Mouse (Mus musculus) left cerebral cortex, postnatal 25 days (tissue): ENCODE results near the gene Hs3st5. TPM values are rescaled to one million over a fixed set of nuclear protein-coding genes. Genes with fewer than 3 reads are reported as not detected.
"Not testable (repeated sequence)": the region's sequence is repeated elsewhere in the genome, so short reads cannot be mapped to it uniquely, and the experiment has no call there.

ENCODE experiments used
- DNase-seq, 2 experiments: peaks; one replicate each; pipeline ENCODE4 v3.0.0; 2022; ENCODE audit warnings: low spot score in 2 of 2, mixed read lengths in 1 of 2
- intact Hi-C: fragments of 180-260 bp; cut with DNase I; formaldehyde crosslinking; loops from one replicate; pipeline ENCODE4 v1.15.1; 2025
- total RNA-seq, 2 experiments: library from RNA; stranded (reverse); gene quantifications; 2 replicates each; pipeline ENCODE4 v1.2.3; 2021

The Hs3st5 gene
- 1 to 10 TPM; 5.4 to 8.5 TPM for total RNA-seq

DNA sequence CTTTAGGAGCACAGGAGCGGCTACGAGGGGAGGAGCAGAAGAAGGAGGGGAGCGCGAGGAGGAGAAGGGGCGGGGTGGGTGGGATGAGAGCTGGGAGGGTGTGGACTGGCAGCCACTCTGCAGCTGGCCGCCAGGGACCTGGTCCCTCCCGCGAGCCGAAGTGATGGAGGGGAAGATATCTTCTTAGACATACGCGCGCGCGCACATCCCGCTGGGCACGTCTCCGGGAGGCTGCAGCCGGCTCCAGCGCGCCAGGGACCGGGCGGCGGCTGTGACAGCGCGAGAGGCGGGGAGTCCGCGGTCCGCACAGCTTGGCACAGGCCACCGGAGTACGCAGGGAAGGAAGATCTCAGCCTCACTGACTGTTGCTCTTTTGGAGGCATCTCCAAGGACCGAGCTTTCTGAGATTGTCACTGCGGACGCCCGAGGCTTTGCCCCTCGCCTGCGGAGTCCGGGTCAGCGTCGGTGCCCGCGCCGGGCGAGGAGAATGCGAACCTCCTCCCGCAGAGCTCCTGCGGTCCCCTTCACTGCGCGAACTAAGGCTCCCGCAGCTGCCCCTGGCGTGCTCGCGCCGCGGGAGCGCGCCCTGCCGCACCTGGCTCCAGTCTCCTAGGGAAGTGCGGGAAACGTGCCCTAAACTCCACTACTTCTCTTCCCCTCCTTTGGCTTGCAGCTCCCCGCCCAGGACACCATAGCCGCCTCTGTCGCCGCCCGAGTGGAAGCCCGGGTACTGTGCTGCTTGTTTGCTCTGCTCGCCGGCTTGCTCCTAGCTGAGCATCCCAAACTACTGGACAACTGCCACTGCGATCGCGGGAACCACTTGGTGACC, at the start of gene Hs3st5:
TSS of gene Hs3st5 (plus strand) at position 88 of the 829 bp plus-strand sequence.
- peak; percentile 80 to 84 for DNase-seq
- intact Hi-C loops, result no loop called here

DNA sequence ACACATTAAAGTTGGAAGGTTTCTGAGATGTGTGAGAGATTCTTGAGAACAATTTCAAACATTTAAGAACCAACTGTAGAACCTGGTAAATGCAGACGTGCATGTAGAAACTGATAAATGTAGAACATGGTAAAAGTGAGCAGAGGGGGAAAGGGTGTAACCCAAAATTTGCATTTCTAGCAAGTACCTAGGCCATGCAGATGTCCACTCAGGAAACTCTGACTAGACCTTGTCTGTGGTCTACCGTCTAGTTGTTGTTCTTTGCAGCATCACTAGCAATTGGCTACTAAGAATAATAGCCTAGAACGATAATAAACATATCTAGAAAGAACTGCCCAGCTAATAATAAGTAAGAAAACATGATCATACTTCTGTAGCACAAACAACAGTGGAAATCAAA, 38.0 kb upstream of the Hs3st5 start:
- DNase-seq, result no peak
- intact Hi-C loops, result no loop called here

DNA sequence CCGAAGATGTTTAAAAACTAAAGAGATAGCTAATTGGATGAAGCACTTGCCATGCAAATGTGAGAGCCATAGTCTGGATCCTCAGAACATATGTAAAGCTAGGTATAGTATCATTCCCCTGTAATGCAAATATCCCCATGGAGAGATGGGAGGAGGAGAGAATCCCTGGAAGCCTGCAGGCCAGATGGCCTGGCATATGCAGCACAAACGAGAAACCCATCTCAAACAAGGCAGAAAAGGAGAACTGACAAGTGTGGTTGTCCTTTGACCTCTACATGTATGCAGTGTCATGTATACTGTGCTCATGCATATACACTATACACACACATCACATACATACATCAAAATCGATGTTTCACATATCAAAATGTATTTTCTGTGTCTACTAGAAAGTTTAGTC, 35.5 kb upstream of the Hs3st5 start:
- intact Hi-C loops, result no loop called here
- DNase-seq, result no peak

DNA sequence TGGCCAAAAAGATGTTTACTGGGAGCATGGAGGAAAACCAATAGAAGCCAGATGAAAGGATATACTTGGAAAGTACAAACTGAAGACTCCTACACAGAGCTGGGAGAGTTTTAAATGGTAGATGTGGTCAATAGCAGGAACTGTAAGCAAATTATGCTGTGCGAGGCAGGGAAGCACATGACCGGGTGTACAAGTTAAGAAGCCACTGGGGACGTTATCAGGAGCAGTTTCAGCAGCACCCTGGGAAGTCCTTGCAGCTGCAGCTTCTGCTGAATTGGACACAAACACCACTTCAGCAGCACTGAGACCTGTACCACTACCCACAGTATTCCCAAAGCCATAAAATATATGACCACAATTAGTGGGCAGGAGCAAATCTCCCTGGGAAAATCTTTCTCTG, 31.8 kb upstream of the Hs3st5 start:
- intact Hi-C loops, result no loop called here
- no peak for DNase-seq

DNA sequence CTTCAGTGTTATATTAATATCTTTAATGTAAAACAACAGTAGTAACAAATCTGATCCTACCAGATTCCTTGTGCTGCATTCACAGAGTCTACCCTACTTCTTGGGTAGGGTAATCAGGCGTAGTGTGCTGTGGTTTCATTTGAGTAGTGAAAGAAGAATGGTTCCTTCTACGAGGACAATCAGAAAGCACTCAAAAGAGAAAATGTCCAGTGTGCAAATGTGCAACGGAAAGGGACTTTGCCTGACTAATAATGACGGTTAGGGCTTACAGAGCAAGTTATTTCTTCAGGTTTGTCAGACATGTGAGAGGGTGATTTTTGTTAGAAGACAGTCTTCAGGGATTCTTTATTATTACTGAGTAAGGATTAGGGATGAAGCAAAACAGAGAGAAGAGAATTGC, 29.1 kb upstream of the Hs3st5 start:
- intact Hi-C loops, result no loop called here
- no peak for DNase-seq

DNA sequence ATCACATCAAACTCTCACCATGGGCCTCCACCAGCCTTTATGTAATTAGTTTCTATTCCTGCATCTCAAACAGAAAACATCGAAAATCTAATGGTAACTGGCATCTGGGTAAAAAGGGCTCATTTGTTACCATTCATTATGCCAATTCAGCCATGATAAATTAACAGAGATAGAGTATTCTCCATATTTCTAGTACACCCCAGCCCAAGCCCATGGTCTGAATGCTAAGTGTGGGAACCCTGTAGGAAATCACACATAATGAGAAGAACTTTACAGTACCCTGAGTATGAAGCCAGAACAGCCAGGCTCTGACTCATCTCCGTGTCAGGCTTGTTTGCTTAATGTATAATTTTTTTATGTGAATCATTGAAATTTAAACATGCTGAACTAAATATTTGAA, 23.3 kb upstream of the Hs3st5 start:
- intact Hi-C loops, result no loop called here
- no peak for DNase-seq

DNA sequence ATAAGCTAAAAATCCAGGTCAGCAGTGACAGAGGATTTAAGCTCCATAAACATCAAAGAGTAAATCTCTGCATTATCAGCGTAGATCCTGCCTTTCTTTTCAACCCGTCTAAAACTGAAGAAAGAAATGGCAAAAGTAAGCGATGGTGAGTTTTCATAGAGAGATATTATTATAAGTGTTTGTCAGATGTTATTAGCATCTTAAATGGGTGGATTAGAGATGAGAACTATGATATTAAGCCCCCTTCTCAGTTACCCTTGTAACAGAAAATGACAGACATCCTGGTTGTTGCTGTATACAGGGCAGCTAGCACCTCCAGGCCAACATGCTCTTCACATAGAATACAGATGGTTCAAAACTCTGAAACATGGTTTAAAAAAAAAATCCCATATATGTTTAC, 22.6 kb upstream of the Hs3st5 start:
- no peak for DNase-seq
- intact Hi-C loops, result no loop called here

DNA sequence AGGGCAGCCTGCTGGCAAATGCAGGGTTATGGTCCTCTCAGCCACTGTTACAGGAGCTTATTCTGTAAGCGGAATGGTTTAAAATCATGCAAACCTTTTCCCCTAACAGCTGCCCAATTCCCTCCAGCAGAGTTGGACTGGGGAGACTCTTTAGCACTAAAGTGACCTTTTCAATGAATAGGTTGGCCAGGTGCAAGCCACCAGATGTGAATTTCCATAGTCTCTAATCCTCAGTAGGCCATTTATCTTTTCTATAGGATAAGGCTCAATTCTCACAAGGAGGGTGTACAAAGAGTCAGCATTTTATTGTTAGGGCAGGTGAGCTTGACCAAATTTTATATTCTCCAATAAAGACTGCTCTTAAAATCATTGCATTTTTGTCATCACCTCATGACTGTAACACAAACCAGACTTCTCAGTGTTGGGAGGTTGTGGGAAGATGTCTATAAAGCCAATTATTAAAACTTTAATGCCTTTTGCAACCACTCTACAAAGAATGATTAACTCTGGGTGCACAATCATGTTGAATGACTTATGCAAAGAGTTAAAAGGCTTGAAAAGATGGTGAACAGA, 21.8 kb upstream of the Hs3st5 start:
- intact Hi-C loops, result no loop called here
- no peak for DNase-seq

DNA sequence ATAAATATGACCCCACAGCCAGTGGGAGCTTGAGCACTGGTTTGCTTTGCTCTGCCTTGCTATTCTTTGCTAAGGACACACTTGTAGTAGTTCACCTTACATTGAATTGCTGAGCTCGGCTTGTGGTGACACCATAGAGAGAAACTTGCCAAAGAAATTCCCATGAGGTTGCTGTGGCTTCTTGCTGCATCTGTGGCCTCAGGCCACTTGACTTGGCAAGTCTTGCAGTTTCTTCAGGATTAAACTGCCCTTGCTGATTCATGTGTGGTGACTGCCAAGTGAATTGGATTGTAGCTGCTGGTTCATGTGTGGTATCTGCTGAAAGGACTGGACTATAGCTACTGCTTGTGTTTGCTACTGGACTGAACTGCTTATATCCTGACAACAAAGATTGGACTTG, 13.0 kb upstream of the Hs3st5 start:
- intact Hi-C loops, result no loop called here
- no peak for DNase-seq

DNA sequence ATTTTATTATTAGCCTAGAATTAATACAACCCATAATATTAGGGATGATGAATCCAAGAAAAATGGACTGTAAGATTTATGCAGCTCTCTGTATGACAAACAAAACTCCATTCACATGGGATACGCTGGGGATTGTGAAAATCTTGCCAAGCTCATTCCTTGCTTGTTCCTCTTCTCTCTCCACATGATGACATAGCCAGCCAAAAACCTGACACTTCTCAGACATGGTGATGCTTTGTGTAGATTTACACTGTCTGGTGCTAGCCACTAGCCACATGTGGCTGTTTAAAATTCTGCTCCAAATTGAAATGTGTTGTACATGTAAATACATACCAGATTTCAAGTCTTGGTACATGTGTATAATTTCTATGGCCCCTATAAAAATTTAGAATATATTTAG, 6.9 kb upstream of the Hs3st5 start:
- no peak for DNase-seq
- intact Hi-C loops, result no loop called here

DNA sequence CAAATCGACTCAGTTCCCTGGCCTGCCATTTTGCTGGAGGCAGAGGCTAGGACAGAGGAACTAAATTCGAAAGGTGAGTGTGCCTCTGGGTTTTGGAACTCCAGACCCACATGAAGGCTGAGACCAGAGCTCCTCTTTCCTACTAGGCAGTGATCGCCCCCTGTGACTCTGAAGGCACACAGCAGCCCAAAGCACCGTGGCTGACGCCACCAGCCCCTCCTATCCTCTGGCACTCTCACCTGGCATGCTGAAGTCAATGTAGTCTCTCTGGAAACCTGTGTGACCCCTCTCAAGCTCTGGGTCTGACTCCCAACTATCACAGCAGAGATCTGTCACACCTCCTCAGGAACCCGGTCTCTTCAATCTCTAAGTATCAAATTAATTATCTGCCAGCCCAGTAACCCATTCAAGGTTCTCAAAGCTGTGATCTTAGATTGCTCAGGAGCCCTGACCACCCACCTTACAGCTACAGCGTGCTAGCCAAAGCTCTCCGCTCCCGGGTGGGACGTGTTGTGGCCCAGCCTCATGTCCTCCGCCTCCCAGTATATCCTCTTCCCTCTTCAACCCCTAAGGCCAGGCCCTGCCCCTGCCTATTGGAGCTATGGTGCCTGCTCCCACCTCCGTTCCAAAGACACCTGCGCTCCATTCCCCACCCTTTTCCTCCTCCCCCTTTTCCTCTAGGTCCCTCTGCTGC, 434 bp upstream of the Hs3st5 start:
- intact Hi-C loops, result no loop called here
- DNase-seq, result peak; percentile 31 to 37

DNA sequence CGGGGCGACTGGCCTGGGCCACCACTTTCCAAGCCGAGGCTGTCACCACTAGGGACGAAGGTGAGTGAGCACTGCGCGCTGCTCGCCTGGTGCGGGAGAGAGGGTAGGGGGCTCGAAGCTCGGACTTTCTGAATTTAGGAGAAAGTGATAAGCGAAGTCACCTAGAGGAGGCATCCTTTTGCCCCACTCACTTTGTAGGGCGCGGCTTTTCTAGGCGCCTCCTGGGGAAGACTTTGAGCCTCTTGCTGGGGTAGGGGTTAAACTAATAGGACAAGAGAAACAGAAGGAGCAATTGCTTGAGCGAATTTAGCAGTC, 899 bp downstream of the Hs3st5 start:
- DNase-seq, result no peak
- intact Hi-C loops, result no loop called here

DNA sequence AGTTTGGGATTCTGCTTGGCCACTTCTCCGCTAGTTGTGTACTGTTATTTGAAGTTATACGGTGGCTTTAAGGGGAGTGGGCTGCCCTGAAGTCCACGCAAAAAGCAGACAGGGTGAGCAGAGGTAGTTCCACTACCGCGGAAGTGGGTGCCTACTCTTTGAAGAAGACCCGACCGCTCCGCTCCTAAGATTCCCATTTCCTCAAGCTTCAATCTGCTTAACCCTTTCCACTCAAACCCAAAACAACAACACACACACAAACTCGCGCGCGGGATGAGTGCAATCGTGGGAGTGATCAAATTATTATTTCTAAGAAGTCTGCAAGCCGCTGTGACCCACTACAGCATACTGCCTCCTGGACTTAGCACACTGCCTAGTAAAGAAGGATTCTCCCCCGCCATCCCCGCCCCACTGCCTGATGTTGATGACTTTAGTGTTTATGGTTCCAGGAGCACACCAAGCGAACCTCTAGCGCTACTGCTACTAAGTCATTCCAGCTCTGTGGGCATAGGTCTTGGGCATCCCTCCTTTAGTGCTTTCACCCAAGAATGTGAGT, 1.5 kb downstream of the Hs3st5 start:
- intact Hi-C loops, result no loop called here

DNA sequence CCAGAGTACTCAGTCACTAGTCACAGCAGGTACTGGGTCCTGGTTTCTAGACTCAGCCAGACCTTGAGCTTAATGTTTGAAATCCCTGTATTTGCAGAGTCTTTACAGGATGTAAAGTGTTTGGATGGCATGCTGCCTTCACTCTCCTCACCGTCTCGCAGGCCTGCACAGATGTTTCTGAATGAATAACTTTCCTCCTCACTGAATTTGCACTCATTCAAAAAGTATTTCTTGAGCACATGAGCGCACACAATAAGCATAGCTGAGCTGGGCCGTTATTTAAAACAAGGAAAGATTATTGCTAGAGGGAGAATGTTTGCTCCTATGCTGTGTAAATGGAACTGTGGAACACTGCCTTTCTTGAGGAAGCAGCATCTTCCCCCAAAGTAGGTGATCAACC, 2.9 kb downstream of the Hs3st5 start:
- intact Hi-C loops, result no loop called here
- DNase-seq, result peak in 1 of 2 experiments; percentile 3

More for the DNA sequence above, 1.5 kb downstream of the Hs3st5 start:
- DNase-seq, result no peak

DNA sequence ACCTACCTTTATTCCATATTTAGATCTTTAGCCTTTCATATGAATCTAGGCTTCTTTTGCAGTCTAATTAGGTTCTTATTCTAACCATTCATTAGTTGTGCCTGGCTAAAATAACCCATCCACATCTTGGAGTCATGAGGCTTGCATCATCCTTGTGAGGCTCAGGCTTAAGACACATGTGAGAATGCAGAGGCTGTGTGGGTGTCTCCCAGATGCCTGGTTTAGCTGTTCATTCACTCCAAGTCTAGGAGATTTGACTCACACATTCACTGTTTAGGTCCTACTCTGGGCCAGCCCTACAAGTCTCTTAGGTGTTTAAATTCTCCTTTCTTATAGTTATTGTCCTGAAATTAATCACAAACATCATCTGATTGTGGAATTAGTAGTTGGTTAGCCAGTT, 17.3 kb downstream of the Hs3st5 start:
- DNase-seq, result peak in 1 of 2 experiments; percentile 72
- intact Hi-C loops, result no loop called here

DNA sequence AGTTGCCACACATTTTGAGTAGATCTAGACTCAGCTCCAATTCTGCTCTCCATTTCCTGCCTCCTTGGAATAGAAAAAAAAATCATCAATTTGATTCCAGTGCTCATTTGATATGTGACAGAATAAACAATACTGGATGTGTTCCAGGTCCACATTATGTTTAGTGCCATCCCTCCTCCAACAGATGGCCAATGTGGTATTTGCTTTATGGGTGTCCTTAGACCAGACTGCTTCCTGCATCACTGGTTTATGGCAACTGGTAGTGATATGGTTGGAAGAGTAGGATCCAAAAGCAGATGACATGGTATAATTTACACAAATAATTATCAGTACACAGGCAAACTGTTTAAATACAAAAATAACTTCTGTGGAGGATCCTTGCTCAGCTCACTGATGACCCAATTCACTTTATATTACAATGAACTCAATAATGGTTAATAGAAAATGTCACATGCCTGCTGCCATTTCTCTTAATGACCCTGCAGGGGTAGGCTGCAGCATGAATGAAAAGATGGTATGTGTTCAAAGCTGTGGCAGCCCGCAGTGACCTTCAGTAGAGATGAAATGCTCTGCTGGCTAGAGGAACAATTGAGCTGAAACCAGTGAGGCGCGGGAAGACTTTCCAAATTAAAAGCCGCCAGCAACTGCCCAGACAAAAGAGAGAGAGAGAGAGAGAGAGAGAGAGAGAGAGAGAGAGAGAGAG, 27.2 kb downstream of the Hs3st5 start:
- no peak for DNase-seq
- intact Hi-C loops, result no loop called here

DNA sequence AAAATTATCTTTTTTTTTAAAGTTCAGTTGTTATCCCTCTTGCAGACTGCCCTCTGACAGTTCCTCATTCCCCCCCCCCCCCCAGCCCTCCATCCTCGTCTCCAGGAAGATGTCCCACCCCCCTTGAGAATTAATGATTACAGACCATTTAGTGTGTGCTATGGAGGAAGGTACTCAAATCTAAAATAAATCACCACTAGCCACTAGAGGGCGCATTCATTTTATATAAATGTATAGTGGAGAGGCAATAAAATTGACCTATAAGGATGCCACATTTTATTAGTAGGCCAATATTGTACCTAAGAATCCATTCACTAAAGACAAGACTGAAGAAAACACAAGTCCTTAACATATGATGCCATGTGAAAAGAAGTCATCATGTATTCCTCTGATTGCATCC, 40.0 kb downstream of the Hs3st5 start:
- DNase-seq, result no peak
- intact Hi-C loops, result loop anchor here (5.0 kb wide), 1 partner anchor 246 kb away; no protein-coding TSS in a partner anchor

DNA sequence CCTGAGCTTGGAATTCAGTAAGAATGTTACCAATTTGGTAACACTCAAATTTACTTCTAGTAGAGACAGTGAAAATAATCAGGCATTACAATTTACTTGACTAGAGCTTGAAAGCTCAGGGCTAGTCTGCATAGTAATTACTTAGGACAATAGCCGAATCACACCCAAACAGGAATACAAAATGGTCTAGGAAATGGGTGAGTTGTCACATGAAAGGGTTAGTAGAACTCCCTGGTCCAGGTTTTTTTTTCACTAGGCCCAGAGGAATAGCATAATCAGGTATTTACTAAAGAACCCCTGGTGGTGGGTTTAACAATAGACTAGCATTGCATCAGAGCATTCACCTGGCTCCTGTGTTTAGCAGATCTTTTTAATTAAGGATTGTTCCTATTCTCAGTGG, 41.1 kb downstream of the Hs3st5 start:
- intact Hi-C loops, result loop anchor here (5.0 kb wide), 1 partner anchor 245 kb away; no protein-coding TSS in a partner anchor

DNA sequence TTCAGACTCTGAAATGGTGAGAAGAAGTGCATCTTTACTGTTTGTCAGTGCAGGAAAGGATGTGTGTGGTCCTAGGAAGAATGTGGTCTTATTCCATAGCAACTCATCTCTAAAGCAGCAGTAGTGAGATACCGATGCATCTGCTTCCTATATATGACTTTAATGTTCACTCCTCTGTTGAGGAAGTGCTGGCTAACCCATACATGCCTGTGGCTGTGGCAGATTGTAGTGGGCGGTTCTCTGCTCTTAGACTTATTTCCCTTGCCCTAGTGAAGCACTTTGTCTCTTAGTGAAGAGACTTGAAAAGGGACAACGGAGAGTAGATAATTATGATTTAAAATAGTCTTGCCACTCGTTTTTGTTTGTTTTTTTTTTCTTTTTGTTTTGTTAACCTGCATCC, 47.4 kb downstream of the Hs3st5 start:
- intact Hi-C loops, result no loop called here
- peak in 1 of 2 experiments; percentile 47 for DNase-seq

More for the DNA sequence above, 41.1 kb downstream of the Hs3st5 start:
- not testable (repeated sequence) for DNase-seq
